Mouse (Mus musculus) CH12.LX (cell line): ENCODE measurements around the gene Gm3854.

Source experiments
- CHD2 ChIP-seq: IDR thresholded peaks from 2 replicates; pipeline ENCODE4 v1.6.1; 2011; ENCODE audit warnings: low read length, improper control_type of control experiment
- CTCF ChIP-seq, 2 experiments: IDR thresholded peaks in 1 of 2; conservative IDR thresholded peaks in 1 of 2; 2 replicates each; pipeline ENCODE4 v1.5.1; 2011 to 2012; ENCODE audit warnings: low read depth in 2 of 2, low read length in 2 of 2, improper control_type of control experiment in 1 of 2, inconsistent platforms in 1 of 2, mild to moderate bottlenecking in 1 of 2, moderate library complexity in 1 of 2
- EP300 ChIP-seq: IDR thresholded peaks from 2 replicates; pipeline ENCODE4 v1.6.1; 2011; ENCODE audit warnings: low read length, improper control_type of control experiment
- ETS1 ChIP-seq: conservative IDR thresholded peaks from 2 replicates; pipeline ENCODE4 v1.6.1; 2012; ENCODE audit warnings: low read depth, mild to moderate bottlenecking, inconsistent platforms, low read length, improper control_type of control experiment, moderate library complexity
- IRF4 ChIP-seq: IDR thresholded peaks from 2 replicates; pipeline ENCODE4 v1.6.1; 2014; ENCODE audit warnings: low read depth, mild to moderate bottlenecking, inconsistent platforms, low read length, improper control_type of control experiment
- MAZ ChIP-seq: IDR thresholded peaks from 2 replicates; pipeline ENCODE4 v1.6.1; 2012; ENCODE audit warnings: low read depth, mild to moderate bottlenecking, inconsistent platforms, low read length, improper control_type of control experiment, moderate library complexity
- POLR2A ChIP-seq: IDR thresholded peaks from 2 replicates; pipeline ENCODE4 v1.6.1; 2011; ENCODE audit warnings: low read depth, mild to moderate bottlenecking, improper control_type of control experiment, low read length
- TCF12 ChIP-seq: IDR thresholded peaks from 2 replicates; pipeline ENCODE4 v1.6.1; 2014; ENCODE audit warnings: low read depth, mild to moderate bottlenecking, inconsistent platforms, low read length, improper control_type of control experiment
- UBTF ChIP-seq: IDR thresholded peaks from 2 replicates; pipeline ENCODE4 v1.6.1; 2012; ENCODE audit warnings: low read depth, mild to moderate bottlenecking, inconsistent platforms, low read length, improper control_type of control experiment, moderate library complexity
- USF1 ChIP-seq: IDR thresholded peaks from 2 replicates; pipeline ENCODE4 v1.6.1; 2014; ENCODE audit warnings: low read depth, mild to moderate bottlenecking, inconsistent platforms, low read length, improper control_type of control experiment
- ZC3H11A ChIP-seq: IDR thresholded peaks from 2 replicates; pipeline ENCODE4 v1.6.1; 2012; ENCODE audit warnings: low read depth, mild to moderate bottlenecking, inconsistent platforms, low read length, improper control_type of control experiment
- ZMIZ1 ChIP-seq: IDR thresholded peaks from 2 replicates; pipeline ENCODE4 v1.6.1; 2012; ENCODE audit warnings: low read depth, mild to moderate bottlenecking, inconsistent platforms, low read length, improper control_type of control experiment
- ZNF384 ChIP-seq: IDR thresholded peaks from 2 replicates; pipeline ENCODE4 v1.6.1; 2012; ENCODE audit warnings: low read depth, low read length, improper control_type of control experiment, inconsistent platforms

DNA sequence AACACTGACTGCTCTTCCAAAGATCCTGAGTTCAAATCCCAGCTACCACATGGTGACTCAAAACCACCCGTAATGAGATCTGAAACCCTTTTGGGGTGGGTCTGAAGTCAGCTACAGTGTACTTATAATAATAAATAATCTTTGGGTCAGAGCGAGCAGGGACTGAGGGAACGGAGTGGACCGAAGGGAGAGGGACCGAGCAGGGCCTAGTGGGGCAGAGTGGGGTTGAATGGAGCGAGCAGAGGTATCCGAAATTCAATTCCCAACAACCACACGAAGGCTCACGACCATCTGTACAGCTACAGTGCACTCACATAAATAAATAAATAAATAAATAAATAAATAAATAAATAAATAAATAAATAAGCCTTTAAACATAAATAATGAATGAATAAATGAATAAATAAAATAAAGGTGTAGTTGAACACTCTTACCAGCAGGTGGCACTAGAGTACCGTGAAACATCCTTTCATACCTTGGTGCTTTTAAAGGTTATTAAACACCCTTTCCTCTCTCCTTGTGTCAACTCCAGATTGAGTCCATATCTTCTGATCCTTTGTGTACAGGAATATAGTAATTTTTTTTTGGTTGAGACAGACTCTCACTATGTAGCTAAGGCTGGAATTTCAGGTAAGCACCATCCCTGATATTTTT, 15.5 kb downstream of the Gm3854 start:
- TF ChIP-seq POLR2A: no peak
- no peak for TF ChIP-seq USF1
- peak; percentile 30 to 71; a peak in 3 of 4 replicates for TF ChIP-seq CTCF (conservative IDR thresholded peaks at IDR 0.05 in 1 of 2, IDR thresholded peaks at IDR 0.05 in 1 of 2; ENCODE audit: low read depth in 2 of 2, low read length in 2 of 2)
- no peak for TF ChIP-seq ZMIZ1
- no peak for TF ChIP-seq ZNF384
- TF ChIP-seq TCF12: no peak
- no peak for TF ChIP-seq ETS1
- no peak for TF ChIP-seq IRF4
- no peak for TF ChIP-seq CHD2
- no peak for TF ChIP-seq ZC3H11A
- no peak for TF ChIP-seq UBTF
- no peak for TF ChIP-seq EP300
- no peak for TF ChIP-seq MAZ
